Mouse (Mus musculus) stomach, embryonic 14.5 days (tissue): Measurements from ENCODE around the gene Ltc4s. TPM values are rescaled to one million over a fixed set of nuclear protein-coding genes. Genes with fewer than 3 reads are reported as not detected.

ENCODE experiments used
- ATAC-seq: fragments of 200-750 bp; cut with Nextera tagmentation; 2 replicates; pipeline ENCODE4 v1.8.0; 2017; ENCODE audit warnings: low read depth, moderate TSS enrichment; ENCODE audit not compliant: insufficient number of reproducible peaks, insufficient read depth, low FRiP score
- H3K27ac ChIP-seq: fragments of 300-500 bp; sonication (generic); 2 replicates; pipeline ENCODE4 v1.5.1; 2014; ENCODE audit warnings: mild to moderate bottlenecking, low read length, moderate library complexity, mixed read lengths
- H3K27me3 ChIP-seq: fragments of 300-500 bp; sonication (generic); 2 replicates; pipeline ENCODE4 v1.6.1; 2014; ENCODE audit warnings: low read length, control low read depth, mixed read lengths; ENCODE audit not compliant: control insufficient read depth, insufficient read depth
- H3K36me3 ChIP-seq: fragments of 300-500 bp; sonication (generic); 2 replicates; pipeline ENCODE4 v1.6.1; 2014; ENCODE audit warnings: mild to moderate bottlenecking, control low read depth, low read length, moderate library complexity, mixed read lengths; ENCODE audit not compliant: control insufficient read depth, insufficient read depth
- H3K4me1 ChIP-seq: fragments of 300-500 bp; sonication (generic); 2 replicates; pipeline ENCODE4 v1.6.1; 2014; ENCODE audit warnings: low read length, control low read depth, mixed read lengths; ENCODE audit not compliant: control insufficient read depth, insufficient read depth
- H3K4me2 ChIP-seq: fragments of 300-500 bp; sonication (generic); replicated peaks from 2 replicates; pipeline ENCODE4 v1.6.1; 2014; ENCODE audit warnings: low read depth, low read length, control low read depth
- H3K4me3 ChIP-seq: fragments of 300-500 bp; sonication (generic); 2 replicates; pipeline ENCODE4 v1.5.1; 2014; ENCODE audit warnings: low read depth, low read length, control low read depth
- H3K9ac ChIP-seq: fragments of 300-500 bp; sonication (generic); replicated peaks from 2 replicates; pipeline ENCODE4 v1.6.1; 2014; ENCODE audit warnings: low read depth, mild to moderate bottlenecking, control low read depth, low read length, moderate library complexity, mixed read lengths
- H3K9me3 ChIP-seq: fragments of 300-500 bp; sonication (generic); 2 replicates; pipeline ENCODE4 v1.6.1; 2016; ENCODE audit warnings: low read depth, low read length, control low read depth; ENCODE audit not compliant: control insufficient read depth
- whole genome bisulfite sequencing: fragments of 180-500 bp; shearing (Covaris S2); extraction: QIAGEN DNeasy Blood & Tissue Kit; methylation state at CpG from one replicate; pipeline ENCODE4 v1.1.7; 2014; 5-methylcytosine and 5-hydroxymethylcytosine counted together
- microRNA-seq: library from miRNA; unstranded; fragments of <30 nt; microRNA quantifications from one replicate; pipeline ENCODE4, GENCODE M21; 2016
- polyA plus RNA-seq: library from polyadenylated mRNA; unstranded; fragments of >200 nt; fragmentation: Nextera tagmentation; extraction: Ambion mirVana; gene quantifications from 2 replicates; pipeline ENCODE4 v1.2.1, GENCODE M21; 2014

Ltc4s gene
- polyA plus RNA-seq, 1 experiment from 2014 or later, result 3.9 TPM

DNA sequence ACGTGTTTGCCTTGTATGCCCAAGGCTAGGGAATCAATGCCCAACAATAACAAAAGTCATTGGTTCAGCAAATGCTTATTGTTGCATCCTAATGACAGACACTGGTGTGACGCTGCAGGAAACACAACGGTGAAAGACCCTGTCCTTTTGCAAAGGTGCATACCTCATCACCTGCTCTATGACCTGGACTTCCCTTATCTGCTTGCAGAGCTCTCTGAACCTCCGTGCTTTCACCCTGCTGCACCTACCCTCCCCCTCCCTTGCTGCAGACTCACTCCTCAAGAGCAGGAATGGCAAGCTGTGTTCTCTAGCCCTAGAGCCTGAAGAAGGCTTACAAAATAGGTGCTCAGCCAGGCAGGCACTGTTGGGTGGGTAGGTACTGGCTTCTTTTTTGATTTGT, 43.6 kb downstream of the Ltc4s start:
- Histone ChIP-seq H3K4me3 (no peak overlapping the region), H3K27me3 (no peaks in the 10 kb centered on the region), H3K4me1 (no peaks in the 10 kb centered on the region), H3K9ac (no peak overlapping the region), H3K27ac (no peak overlapping the region), H3K9me3 (no peaks in the 10 kb centered on the region), H3K4me2 (no peak overlapping the region), H3K36me3 (peaks cover 19% of the 10 kb centered on the region)
- WGBS, result 63% methylated on average over 4 of the region's 4 CpGs
- no peak for ATAC-seq

- Histone ChIP-seq H3K9ac (no peak overlapping the region), H3K4me3 (no peak overlapping the region), H3K36me3 (peaks cover 12% of the 10 kb centered on the region), H3K27me3 (no peaks in the 10 kb centered on the region), H3K4me2 (no peak overlapping the region), H3K9me3 (no peaks in the 10 kb centered on the region), H3K27ac (no peak overlapping the region), H3K4me1 (no peaks in the 10 kb centered on the region)
- no peak for ATAC-seq
- WGBS, result 70% methylated on average over 7 of the region's 7 CpGs
Measured at GRCm38 (mm10) chr11:50194070-50194469, 44.3 kb downstream of the Ltc4s start.

GRCm38 (mm10) chr11:50192278-50192677, 46.1 kb downstream of the Ltc4s start:
- WGBS, result 77% methylated on average over 3 of the region's 3 CpGs
- no peak for ATAC-seq
- no peaks in the 10 kb centered on the region for H3K9me3 ChIP-seq
- no peaks in the 10 kb centered on the region for H3K4me1 ChIP-seq
- H3K27me3 ChIP-seq, result no peaks in the 10 kb centered on the region
- no peak overlapping the region for H3K9ac ChIP-seq
- H3K36me3 ChIP-seq, result peaks cover 3% of the 10 kb centered on the region; the same call in 1 of the 2 replicates
- no peak overlapping the region for H3K4me2 ChIP-seq
- no peak overlapping the region for H3K4me3 ChIP-seq
- no peak overlapping the region for H3K27ac ChIP-seq

DNA sequence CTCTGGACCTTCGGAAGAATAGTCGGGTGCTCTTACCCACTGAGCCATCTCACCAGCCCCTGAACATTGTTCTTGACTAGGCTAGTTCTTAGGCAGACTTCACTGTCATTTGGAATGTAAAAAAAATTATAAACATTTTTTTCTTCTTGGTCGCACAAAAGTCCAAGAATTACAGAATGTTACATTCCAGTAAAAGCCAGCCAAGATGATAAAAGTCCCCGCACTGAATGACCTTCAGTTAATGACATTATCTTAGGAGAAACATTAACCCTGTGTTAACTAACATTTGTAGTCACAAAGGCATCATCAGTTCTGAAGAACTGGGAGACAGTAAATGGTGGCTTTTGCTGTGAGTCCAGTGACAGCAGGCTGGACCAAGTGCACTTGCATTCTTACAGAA, 48.1 kb downstream of the Ltc4s start:
- H3K4me3 ChIP-seq, result no peak overlapping the region
- no peak overlapping the region for H3K4me2 ChIP-seq
- no peaks in the 10 kb centered on the region for H3K4me1 ChIP-seq
- H3K27me3 ChIP-seq, result no peaks in the 10 kb centered on the region
- 74% methylated on average over 4 of the region's 4 CpGs for WGBS
- H3K9me3 ChIP-seq, result no peaks in the 10 kb centered on the region
- no peak overlapping the region for H3K9ac ChIP-seq
- H3K27ac ChIP-seq, result no peak overlapping the region
- no peak for ATAC-seq
- H3K36me3 ChIP-seq, result 0 out of 2 replicates have a peak, but pooled peaks cover 3% of the 10 kb centered on the region

DNA sequence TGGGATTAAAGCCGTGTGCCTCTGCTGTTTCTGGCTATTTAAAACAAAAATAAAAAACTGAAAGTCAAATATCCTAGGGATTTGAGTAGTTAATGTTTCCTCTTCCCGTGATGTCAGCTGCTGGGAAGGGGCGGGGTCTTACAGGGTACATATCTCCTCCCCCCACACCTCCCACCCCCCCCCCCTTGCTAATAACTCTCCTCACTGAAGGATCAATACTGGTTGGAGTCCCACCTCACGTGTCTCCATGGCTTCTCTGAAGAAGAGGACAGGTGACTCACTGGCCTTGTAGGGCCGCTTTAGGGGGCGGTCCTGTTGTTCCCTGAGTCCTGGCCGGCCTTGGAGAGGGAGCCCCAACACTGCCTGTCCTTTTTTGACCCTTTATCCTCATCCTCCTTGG, 49.7 kb downstream of the Ltc4s start:
- Histone ChIP-seq H3K36me3 (no peaks in the 10 kb centered on the region), H3K9me3 (no peaks in the 10 kb centered on the region), H3K27me3 (no peaks in the 10 kb centered on the region), H3K4me1 (no peaks in the 10 kb centered on the region), H3K4me2 (no peak overlapping the region), H3K27ac (no peak overlapping the region), H3K4me3 (no peak overlapping the region), H3K9ac (no peak overlapping the region)
- peak; percentile 28; the same call in 1 of the 2 replicates for ATAC-seq
- 58% methylated on average over 7 of the region's 7 CpGs for WGBS

Small RNA genes lying within 50 kb of the gene (microRNA-seq; reads per million reads assigned to microRNA genes)
- gene Mir6919, result 0.78 reads per million

Other genes with a start within 250 kb of the Ltc4s start
- 43.5 and 54.6 TPM in 2 replicates for gene Rnf130, start 213.3 kb downstream of the Ltc4s start, polyA plus RNA-seq
- 37.8 and 39.3 TPM in 2 replicates for gene Tbc1d9b, start 107.2 kb downstream of the Ltc4s start, polyA plus RNA-seq
- 15.5 and 17.3 TPM in 2 replicates for gene Mrnip, start 64.2 kb downstream of the Ltc4s start, polyA plus RNA-seq
- gene Sqstm1, start 27.8 kb downstream of the Ltc4s start, polyA plus RNA-seq, result 173 and 188 TPM in 2 replicates
- 9.6 and 12.7 TPM in 2 replicates for gene Mgat4b, start 27.7 kb downstream of the Ltc4s start, polyA plus RNA-seq
- gene Maml1, start 53.7 kb upstream of the Ltc4s start, polyA plus RNA-seq, result 9.9 and 10.0 TPM in 2 replicates
- gene Canx, start 87.1 kb upstream of the Ltc4s start, polyA plus RNA-seq, result 221 and 248 TPM in 2 replicates
- gene Cby3, start 115.8 kb upstream of the Ltc4s start, polyA plus RNA-seq, result 0.51 TPM in 1 of 2 replicates, not detected in the other
- gene Hnrnph1, start 138.4 kb upstream of the Ltc4s start, polyA plus RNA-seq, result 475 and 496 TPM in 2 replicates
- 22.6 and 23.0 TPM in 2 replicates for gene Rufy1, start 192.5 kb upstream of the Ltc4s start, polyA plus RNA-seq